Mouse (Mus musculus) left cerebral cortex, postnatal 14 days (tissue): ENCODE data around the gene Tcf20. TPM values are rescaled to one million over a fixed set of nuclear protein-coding genes. Genes with fewer than 3 reads are reported as not detected.

Experiments used
- DNase-seq, 2 experiments: peaks; one replicate each; pipeline ENCODE4 v3.0.0; 2021 to 2022; ENCODE audit warnings: low spot score in 2 of 2, mixed read lengths in 1 of 2
- intact Hi-C: fragments of 180-260 bp; cut with DNase I; formaldehyde crosslinking; loops from one replicate; pipeline ENCODE4 v1.15.1; 2025
- total RNA-seq, 2 experiments: library from RNA; stranded (reverse); gene quantifications; 2 replicates each; pipeline ENCODE4 v1.2.3; 2021

Tcf20 gene
- total RNA-seq, 2 experiments from 2014 or later: 127 to 151 TPM

DNA sequence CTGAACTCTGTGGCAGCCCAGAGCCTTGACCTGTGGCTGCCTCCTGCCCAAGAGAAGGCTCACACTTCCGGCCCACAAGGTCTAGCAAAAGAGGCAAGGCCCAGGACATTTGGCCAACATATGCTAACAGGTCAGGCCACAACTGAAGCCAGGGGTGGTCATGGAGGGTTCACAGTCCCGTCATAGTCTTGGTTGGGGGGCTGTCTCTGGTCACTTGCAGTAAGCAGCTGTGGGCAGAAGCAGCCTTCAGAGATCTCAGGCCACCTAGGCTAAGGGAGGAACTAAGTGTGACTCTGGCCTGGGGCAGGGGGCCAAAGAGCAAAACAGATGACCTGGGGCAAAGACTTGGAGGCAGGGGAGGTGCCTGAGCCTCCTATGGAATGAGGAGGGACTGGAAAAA, 77.1 kb downstream of the Tcf20 start:
- DNase-seq: no peak
- intact Hi-C loops: no loop called here

DNA sequence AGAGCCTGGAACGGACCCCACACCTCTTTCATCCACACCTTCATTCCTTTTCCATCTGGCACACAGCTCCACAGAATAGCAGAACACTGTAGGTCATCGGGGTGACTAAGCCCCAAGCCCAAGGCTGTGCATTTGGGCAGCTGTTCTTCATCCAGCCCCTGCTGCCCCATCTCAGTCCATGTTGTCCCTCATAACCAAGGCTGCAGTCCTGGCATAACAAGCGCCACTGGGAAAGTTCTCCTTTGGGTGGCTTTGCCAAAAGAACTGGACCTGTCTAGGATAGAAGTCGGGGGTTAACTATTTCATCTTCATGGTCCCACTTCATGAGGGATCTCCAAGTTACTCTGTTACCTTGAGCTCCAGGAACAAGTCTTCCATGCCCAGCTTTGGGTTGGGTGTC, 77.9 kb downstream of the Tcf20 start:
- DNase-seq: no peak
- intact Hi-C loops: no loop called here

DNA sequence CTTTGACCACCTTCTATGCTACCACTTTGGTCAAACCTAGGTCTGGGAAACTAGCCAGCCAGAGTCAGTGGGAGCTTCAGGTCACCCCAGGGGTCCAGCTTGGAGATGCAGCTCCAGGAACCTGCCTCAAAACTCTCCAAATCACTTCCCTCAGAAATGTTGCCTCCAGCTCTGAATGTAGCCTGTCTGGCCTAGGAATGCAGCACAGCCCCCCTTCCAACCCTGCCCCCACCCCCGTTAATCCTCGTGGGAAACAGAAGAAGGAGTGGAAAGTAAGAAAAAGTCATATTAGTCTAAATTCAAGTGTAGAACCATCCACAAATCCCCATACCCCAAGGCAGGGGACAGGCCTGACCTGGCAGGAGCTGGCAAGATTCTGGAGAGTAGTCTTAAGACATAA, 79.2 kb downstream of the Tcf20 start:
- intact Hi-C loops: no loop called here
- no peak for DNase-seq

DNA sequence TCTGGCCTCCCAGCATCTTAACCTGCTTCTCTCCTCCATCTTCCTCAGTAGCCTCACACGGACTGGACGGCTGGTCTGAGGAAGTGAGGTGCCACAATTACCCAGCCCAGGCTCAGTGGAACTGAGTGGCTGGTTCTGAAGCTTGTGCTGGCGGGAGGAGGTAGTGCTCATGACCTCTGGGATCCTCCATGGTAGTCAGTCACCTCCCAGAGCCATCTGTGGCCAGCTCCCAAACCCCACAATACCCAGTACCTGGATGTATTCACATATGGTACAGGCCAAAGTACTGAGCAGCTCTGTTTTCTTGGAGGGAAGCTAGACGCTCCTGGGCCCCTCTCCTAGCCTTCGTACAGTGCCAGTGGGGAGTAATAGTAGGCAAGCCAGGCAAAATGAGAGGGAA, 80.4 kb downstream of the Tcf20 start:
- no peak for DNase-seq
- intact Hi-C loops: no loop called here

DNA sequence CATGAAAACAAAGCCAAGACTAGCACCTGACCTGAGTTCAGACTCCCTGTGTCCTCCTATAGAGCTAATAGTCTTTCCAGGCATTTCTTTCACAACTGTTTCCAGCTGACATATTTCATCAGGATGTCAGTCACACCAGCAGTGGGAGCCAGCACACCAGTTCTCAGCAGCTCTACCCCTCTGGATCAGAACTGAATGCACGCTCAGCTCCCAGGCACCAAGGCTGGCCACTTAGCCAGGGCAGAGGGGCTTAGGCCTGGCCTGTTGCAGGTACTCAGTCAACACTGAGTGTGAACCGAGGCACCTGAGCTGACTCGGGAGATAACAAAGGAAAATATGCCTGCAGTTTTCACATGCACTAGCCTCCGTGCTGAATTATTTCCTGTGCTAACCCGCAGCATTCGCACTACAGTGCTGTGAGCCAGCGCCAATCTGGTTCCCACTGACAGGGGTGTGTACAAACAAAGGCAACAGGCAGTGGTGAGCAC, 81.1 kb downstream of the Tcf20 start:
- intact Hi-C loops: no loop called here
- no peak for DNase-seq

DNA sequence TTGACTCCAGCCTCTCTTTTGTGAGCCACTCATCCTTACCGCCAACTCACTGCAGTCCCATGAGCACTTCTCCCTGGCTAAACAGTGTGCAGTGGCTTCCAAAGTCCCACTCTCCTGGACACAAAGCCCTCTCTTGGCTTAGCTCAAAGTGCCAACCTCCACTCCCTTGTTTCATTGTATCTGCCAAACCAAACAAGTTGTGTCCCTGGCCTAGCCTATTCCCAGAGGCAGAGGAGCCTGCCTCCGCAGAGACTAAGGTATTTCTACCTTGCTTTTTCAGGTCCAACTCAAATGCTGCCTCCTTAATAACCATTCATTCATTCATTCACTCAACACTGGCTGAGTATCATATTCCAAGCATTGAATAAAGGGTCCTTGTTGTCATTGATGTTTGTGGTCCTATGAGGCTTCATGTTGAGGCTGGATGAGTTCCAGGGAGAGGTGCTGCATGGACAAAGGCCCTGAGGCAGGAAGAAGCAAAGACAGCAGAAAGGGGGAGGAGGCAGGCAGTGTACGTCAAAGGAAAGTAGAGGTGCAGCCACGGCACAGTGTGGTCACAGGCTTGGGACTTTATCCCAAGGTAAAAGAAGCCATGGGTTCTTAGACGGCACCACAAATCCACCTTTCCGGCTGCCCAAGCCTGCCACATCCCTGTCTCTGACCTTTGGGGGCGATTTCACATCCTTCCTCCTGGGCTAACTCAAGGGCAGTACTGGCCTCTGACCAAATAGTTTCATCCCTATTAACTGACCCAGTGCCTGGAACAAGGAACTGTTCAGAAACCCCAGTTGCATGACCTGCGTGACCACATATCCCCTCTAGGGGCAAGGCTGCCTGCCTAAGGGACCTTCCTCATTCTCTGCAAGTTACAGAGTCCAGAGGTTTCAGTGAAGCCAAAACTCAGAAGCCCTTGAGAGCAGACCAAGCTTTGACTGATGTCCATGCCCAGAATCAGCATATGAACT, 82.0 kb downstream of the Tcf20 start:
- intact Hi-C loops: no loop called here

DNA sequence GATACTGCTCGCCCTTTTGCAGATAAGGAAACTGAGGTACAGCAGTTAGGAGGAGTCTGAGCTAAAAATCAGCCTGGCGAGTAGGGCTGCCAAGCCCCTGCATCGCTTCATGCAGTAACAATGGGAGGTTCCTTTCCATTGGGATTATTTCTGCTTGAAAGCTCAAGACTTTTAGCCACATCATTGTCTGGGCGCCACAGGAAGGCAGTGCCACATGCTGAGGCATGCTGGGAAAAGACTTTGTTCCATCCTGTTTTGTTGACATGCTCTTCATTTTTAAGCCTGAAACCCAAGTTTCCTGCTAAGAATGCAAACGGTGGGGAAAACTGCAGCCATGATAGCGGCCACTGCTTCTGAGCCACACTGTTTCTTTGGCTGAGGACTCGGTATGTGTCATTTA, 83.1 kb downstream of the Tcf20 start:
- intact Hi-C loops: no loop called here
- DNase-seq: no peak

More for the DNA sequence above, 82.0 kb downstream of the Tcf20 start:
- no peak for DNase-seq

DNA sequence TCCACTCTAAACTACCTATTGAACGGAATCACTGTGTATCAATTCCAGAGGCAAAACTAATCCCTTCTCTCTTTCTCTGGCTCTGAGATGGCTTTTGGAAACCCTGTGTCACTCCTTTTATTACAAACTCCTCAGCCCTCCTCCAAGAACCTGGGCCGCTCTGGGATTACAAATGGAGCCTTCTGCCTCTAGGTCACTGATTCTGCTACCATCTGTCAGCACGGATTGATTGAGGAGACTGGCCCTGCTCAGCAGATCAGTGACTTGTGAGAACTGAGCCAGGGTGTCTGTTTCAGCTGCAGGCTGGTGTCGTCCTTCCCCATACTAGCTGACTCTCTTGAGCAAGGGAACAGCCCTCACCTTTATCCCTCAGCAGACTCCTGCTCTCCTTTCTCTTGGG, 85.2 kb downstream of the Tcf20 start:
- intact Hi-C loops: no loop called here
- DNase-seq: no peak

DNA sequence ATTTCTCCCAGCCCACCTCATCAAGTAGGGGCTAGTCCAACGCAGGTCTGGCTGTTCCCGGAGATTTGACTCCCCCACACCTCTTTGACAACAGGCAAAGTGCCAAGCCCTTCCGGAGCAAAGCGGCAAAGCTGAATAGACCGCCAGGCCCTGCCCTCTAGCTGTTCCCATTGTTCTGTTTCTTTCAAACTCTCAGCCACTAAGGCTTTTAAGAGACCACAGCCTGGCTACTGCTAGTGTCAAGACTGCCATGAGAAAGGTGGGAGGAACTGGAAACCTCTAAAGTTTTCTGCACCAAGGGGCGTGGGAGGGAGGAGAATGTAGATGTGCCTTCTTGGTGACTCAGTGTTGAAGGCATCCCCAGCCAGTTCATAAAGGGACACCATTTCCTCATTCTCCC, 86.4 kb downstream of the Tcf20 start:
- DNase-seq: no peak
- intact Hi-C loops: no loop called here

DNA sequence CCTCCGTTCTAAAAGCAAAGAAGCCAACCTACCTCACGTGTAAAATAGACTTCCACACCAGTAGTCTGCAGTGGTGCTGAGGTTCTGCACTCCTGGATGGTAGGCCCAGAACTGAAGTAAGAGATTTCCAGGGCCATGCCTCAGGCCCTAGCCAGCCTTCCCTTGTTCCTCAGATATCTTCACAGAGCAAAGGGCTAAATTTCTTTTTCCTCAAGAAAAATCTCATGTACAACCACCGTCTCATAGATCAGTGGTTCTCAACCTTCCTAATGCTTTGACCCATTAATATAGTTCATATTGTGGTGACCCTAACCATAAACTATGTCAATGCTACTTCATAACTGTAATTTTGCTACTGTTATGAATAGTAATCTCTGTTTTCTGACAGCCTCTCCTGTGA, 87.3 kb downstream of the Tcf20 start:
- intact Hi-C loops: no loop called here
- no peak for DNase-seq

DNA sequence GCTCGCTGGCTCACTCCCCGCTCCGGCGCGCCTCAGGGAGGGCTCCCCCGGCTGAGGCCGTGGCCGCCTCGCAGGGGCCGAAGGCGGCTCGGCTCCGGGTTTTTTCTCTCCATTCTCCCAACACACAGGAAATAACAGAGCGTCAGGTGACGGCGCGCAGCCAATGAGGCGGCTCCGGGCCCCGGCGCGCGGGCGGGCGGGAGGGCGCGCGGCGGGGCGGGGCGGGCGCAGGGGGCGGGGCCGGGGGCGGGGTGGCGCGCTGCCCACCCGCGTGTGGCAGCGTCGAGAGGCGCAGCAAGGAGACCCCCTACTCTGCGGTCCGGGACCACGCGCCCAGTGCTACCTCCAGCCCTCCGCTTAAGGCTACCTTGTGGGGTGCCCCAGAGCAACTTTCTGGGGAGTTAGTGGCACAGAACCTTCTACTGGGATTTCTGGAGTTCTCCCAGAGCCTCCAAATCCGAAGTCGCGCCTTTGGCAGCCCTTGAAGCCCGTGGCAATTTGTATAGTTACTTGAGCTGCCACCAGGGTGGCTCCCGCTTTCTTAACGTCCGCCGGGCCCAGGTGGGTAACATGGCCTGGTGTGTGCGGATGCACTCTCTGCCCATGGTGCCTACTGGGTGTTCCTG, 87.9 kb downstream of the Tcf20 start:
- DNase-seq: peak; percentile 70 to 81
- intact Hi-C loops: loop anchor here (5.0 kb wide), 2 partner anchors 87 to 138 kb away; no protein-coding TSS in a partner anchor

DNA sequence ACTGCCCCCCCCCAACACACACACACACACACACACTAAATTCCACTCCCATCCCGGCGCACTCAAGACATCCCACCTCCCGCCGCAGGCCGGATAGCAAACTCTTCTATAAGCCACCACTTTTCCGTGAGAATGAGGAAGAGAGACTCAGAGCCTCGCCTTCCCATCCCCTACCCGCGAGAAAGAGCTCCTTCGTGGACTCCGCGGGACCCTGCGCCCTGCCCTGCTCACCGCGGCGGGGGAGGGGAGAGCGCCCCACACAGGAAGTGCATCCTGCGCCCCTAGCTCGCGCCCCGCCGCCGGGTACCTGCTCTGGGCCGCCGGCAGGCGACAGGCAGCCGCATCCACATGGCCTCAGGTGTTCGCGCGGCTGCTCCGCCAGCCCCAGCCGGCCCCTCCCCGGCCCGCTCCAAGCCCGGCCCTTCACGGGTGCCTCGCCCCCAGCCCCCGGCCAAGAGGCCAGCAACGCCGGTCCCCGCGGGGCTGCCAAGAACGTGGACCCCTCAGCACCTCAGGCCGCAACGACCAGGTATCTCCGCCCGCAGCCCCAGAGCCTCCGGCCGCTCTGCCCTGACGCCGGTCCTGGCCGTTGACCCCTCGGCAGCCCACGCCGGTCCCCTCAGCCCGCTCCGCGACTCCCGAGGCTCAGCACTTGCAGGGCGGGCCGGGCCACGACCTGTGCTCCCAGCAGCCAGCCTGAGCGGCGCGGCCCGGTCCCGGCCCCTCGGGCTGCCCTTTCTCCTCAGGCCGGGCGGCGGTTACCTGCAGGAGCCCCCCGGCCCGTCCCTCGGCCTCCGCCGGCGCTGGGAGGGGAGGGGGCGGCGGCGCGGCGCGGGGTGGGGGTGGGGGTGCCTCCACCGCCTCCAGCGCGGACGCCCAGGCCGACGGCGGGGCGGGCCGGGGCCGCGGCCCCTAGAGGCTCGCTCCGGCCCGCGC, 88.7 kb downstream of the Tcf20 start:
- no peak for DNase-seq
- intact Hi-C loops: loop anchor here (5.0 kb wide), 2 partner anchors 87 to 138 kb away; no protein-coding TSS in a partner anchor

DNA sequence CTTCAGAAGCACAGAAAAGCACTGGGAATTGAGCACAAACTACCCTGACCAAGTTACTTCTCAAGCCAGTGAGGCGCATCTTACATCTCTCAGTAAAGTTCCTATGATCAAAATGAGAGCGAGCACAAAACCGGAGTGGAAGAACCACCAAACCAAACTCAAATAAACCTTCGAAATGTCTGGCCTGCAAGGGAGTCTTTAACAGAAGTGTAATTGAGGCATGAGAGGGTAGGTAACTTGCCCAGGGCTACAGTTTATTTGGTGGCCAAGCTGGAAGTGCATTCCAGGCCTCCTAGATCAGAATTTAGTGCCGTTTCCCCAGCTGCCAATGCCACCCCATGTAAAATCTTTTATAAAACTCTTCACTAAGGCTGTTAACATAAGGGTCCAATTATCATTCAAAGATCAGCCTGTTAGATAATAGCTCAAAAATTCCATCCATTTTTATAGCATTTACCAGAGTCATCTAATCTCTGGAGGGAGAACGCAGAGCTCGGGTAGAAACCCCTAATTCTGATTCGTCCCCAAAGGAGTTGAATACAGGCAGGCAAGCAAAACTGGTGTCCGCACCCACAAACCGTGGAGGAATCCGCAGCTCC, 89.4 kb downstream of the Tcf20 start:
- intact Hi-C loops: loop anchor here (5.0 kb wide), 2 partner anchors 86 to 139 kb away; no protein-coding TSS in a partner anchor
- DNase-seq: no peak

DNA sequence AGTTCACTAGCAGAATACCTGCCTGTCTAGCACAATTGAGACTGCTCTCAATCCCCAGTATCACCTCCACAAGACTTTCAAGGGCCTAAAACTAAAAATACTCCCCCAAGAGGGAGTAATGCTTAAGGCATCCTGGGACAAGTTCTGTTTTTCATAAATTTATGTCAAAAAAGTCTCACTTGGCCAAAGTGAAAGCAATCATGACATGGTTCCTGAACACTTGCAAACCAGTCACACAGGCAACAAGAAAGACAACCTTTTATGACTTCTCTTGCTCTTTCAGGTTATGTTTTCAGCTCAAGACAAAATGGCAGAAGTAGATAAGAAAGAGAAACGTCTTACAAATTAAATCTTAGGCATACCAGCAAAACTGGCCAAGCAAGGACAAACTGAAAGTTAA, 91.3 kb downstream of the Tcf20 start:
- DNase-seq: no peak
- intact Hi-C loops: loop anchor here (5.0 kb wide), 2 partner anchors 84 to 141 kb away; no protein-coding TSS in a partner anchor

DNA sequence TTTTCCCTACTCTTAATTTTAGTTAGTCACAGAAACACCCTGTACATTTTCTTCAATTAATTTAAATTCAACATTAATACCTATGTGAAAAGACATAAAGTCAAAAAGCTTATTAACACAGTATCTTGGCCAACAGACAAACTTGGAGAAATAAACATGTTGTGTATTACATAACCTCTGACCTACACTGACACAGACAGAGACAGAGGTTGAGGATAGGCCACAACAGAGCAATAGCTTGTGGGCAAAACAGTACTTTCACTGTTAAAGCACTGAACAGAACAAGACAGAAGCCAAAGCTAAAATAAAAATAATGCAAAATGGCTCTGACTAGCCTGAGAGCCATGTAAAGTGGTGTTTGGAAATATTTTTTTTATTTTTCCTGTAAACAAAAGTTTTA, 97.2 kb downstream of the Tcf20 start:
- no peak for DNase-seq
- intact Hi-C loops: no loop called here

DNA sequence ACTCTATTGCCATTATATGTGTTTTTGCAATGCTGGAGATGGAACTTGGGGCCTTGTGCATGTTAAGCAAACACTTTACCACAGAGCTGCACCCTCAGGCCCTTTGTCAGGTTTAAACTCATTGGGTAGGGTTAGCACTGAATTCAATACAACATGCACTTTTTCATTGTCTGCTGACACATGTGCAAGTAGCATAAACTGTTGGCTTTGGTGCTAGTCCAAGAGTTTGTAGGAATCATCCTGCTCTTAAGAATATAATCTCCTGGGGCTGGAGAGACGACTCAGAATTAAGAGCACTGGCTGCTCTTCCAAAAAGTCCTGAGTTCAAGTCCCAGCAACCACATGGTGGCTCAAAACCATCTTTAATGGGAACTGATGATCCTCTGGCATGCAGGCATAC, 98.2 kb downstream of the Tcf20 start:
- DNase-seq: no peak
- intact Hi-C loops: no loop called here

DNA sequence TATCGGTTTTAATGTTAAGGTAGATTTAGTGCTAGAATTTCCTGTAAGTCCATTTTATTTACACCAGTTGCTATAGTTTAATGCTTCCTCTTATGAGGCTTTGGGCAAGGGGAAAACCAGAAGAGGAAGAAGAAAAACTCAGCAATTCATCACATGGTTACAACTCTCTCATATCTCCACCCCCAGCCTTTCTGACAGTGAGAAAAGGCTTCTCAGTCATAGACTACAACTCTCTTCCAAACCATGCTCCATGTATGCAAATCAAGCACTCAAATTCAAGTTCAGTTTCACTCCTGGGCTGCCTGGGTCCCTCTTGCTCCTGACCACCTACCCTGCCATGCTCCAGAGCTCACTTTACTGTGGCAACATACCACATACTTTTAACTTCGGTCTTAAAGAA, 99.2 kb downstream of the Tcf20 start:
- DNase-seq: no peak
- intact Hi-C loops: no loop called here

DNA sequence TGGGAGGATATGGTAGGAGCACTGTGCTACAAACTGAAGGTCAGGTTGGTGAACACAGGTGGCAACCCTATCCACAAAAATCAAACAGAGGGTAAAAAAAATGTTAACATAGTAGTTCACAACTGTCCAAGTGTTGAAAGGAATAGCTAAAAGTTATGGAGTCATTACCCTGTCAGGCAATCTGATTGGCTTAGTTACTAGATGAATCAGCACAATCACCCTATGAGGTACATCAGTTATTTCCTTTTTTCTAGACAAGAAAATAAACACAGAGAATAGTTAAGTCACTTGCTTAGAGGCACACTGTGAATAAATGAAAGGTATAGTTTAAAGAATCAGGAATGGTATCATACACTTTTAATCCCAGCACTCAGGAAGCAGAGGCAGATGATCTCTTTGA, 110.4 kb downstream of the Tcf20 start:
- DNase-seq: no peak
- intact Hi-C loops: no loop called here

DNA sequence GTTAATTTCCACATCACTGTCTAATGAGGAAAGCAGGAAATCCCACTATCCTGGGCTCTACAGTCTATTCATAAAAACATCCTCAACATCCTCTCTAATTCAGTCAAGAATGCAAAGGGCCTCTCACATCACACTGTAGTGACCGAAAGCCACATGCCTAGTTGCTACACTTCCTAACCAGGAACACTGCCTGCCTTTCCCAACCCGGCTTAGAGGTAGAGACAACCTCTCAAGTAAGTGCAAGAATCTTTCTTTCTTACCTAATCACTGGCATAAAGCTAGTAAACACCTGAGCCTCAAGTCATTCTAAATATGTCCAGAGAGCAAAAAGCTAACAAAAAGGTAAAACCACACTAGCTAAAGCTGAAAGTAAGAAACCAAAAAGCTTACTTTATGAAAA, 110.8 kb downstream of the Tcf20 start:
- intact Hi-C loops: no loop called here
- no peak for DNase-seq
